Mouse (Mus musculus) brown adipose tissue, adult 24 weeks (tissue): Measurements from ENCODE around the gene Ivd. TPM values are rescaled to one million over a fixed set of nuclear protein-coding genes. Genes with fewer than 3 reads are reported as not detected.
A peak's percentile ranks its signal among the peaks of the same experiment; 100 is the strongest.

Experiments used
- H3K27ac ChIP-seq: fragments of 200-500 bp; replicated peaks from 2 replicates; pipeline ENCODE4 v1.5.1; 2012; ENCODE audit warnings: low read depth, mild to moderate bottlenecking, low read length
- H3K4me1 ChIP-seq: fragments of 200-500 bp; 2 replicates; pipeline ENCODE4 v1.6.1; 2012; ENCODE audit warnings: low read length, mixed read lengths; ENCODE audit not compliant: control insufficient read depth, insufficient read depth, insufficient read length
- H3K4me3 ChIP-seq: fragments of 200-500 bp; 2 replicates; pipeline ENCODE4 v1.5.1; 2012; ENCODE audit warnings: low read depth, mild to moderate bottlenecking, low read length, moderate library complexity; ENCODE audit not compliant: insufficient read depth
- polyA plus RNA-seq: library from polyadenylated mRNA; stranded (reverse); fragments of >200 nt; gene quantifications from 2 replicates; pipeline ENCODE4 v1.2.4, GENCODE M21; 2012; ENCODE audit not compliant: missing spikeins, insufficient read depth, insufficient read length

Gene Ivd
- polyA plus RNA-seq, 1 experiment: 134 TPM

GRCm38 (mm10) chr2:118912706-118913105 is 51.0 kb downstream of the Ivd start:
- H3K4me3 ChIP-seq: no peak overlapping the region
- peaks cover 10% of the 10 kb centered on the region for H3K4me1 ChIP-seq

DNA sequence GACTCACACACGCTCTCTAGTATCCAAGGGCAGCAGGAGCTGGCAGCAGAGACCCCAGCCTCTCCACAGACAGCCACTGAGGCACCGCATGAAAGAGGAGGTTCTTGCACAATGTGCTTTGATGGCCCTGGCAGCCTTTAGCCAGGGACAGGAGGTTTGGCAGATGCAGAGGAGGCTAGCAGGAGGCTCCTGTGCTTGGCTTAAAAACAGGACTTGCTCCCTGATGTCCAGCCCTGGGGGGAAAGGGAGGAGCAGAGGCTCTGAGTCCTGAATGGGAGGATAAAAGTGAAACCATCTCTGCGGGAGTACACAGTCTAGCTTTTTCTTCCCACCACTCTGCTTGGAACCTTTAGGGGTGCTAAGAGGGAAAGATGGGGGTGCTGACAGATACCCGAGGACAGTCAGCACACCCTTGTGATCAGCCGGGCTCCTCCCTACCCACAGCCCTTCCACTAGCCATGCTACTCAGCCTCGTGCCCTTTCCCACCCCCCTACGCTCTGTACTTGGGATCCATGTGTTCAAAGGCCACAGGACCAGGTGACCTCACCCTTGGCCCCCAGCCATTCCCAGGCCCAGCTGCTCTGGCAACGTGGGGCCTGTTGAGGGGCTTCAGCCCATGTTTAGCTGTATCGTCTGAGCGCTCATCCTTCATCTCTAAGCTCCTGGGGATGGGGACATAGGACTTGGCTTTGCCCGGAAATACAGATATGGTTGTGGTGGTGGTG is 52.0 kb downstream of the Ivd start:
- Histone ChIP-seq H3K4me3 (no peak overlapping the region), H3K27ac (no peak overlapping the region), H3K4me1 (peaks cover 10% of the 10 kb centered on the region)

More at GRCm38 (mm10) chr2:118912706-118913105, 51.0 kb downstream of the Ivd start:
- no peak overlapping the region for H3K27ac ChIP-seq

- H3K4me1 ChIP-seq: peaks cover 10% of the 10 kb centered on the region
- no peak overlapping the region for H3K27ac ChIP-seq
- no peak overlapping the region for H3K4me3 ChIP-seq
These were observed 52.9 kb downstream of the Ivd start for GRCm38 (mm10) chr2:118914685-118915084.

- Histone ChIP-seq H3K4me1 (peaks cover 10% of the 10 kb centered on the region), H3K27ac (no peak overlapping the region), H3K4me3 (no peak overlapping the region)
These were observed 54.7 kb downstream of the Ivd start for GRCm38 (mm10) chr2:118916436-118916835.

- no peak overlapping the region for H3K27ac ChIP-seq
- peaks cover 8% of the 10 kb centered on the region for H3K4me1 ChIP-seq
These were observed 56.8 kb downstream of the Ivd start for GRCm38 (mm10) chr2:118918543-118918942.

GRCm38 (mm10) chr2:118920428-118920827 is 58.7 kb downstream of the Ivd start:
- H3K27ac ChIP-seq: no peak overlapping the region

More at GRCm38 (mm10) chr2:118918543-118918942, 56.8 kb downstream of the Ivd start:
- no peak overlapping the region for H3K4me3 ChIP-seq

GRCm38 (mm10) chr2:118925952-118926351 is 64.2 kb downstream of the Ivd start:
- H3K4me3 ChIP-seq: peak overlapping the region; percentile 43
- H3K27ac ChIP-seq: no peak overlapping the region
- H3K4me1 ChIP-seq: 0 out of 2 replicates have a peak, but pooled peaks cover 4% of the 10 kb centered on the region

More at GRCm38 (mm10) chr2:118920428-118920827, 58.7 kb downstream of the Ivd start:
- no peak overlapping the region for H3K4me3 ChIP-seq
- no peaks in the 10 kb centered on the region for H3K4me1 ChIP-seq

DNA sequence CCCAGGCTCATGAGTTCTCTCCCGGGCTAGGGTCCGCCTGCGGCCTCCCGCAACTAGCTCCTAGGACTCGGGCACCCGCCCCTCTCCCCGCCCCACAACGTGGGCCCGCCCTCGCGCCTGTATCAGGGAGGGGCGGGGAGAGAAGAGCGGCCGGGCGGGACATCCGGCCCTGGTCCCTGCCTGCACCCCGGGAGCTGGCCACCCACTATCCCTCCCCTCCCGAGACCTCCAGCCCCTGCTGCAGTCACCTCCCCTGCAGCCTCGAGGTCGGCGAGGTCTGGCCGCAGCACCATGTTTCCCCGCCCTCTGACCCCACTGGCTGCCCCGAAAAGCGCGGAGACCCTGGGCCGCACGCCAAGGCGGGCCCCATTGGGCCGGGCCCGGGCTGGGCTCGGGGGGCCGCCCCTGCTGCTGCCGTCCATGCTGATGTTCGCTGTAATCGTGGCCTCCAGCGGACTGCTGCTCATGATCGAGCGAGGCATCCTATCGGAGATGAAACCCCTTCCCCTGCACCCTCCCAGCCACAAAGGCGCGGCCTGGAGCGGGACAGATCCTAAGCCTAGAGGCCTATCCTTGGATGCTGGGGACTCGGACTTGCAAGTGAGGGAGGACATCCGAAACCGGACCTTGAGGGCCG is 64.7 kb downstream of the Ivd start, which contains the start of gene Chst14:
Gene Chst14 (plus strand): TSS at position 136 of the 637 bp plus-strand sequence.
- 0 out of 2 replicates have a peak, but pooled peaks cover 4% of the 10 kb centered on the region for H3K4me1 ChIP-seq
- no peak within 1 kb of the TSS for H3K27ac ChIP-seq
- H3K4me3 ChIP-seq: peak within 1 kb of the TSS; percentile 90

GRCm38 (mm10) chr2:118926998-118927739 is 65.4 kb downstream of the Ivd start:
- peak overlapping the region; percentile 90 for H3K4me3 ChIP-seq
- H3K27ac ChIP-seq: no peak overlapping the region
- H3K4me1 ChIP-seq: 0 out of 2 replicates have a peak, but pooled peaks cover 4% of the 10 kb centered on the region

Other genes starting within 250 kb of the Ivd start
- not detected in 2 replicates for gene Pak6, start 198.7 kb upstream of the Ivd start, polyA plus RNA-seq
- not detected in 2 replicates for gene Ankrd63, start 158.0 kb upstream of the Ivd start, polyA plus RNA-seq
- gene Plcb2, start 133.5 kb upstream of the Ivd start, polyA plus RNA-seq: 0.67 and 0.71 TPM in 2 replicates
- gene Inafm2, start 116.2 kb upstream of the Ivd start, polyA plus RNA-seq: 41.7 and 48.7 TPM in 2 replicates
- gene Ccdc9b, start 99.3 kb upstream of the Ivd start, polyA plus RNA-seq: 4.0 and 4.8 TPM in 2 replicates
- gene Phgr1, start 89.2 kb upstream of the Ivd start, polyA plus RNA-seq: not detected in 2 replicates
- gene Disp2, start 82.2 kb upstream of the Ivd start, polyA plus RNA-seq: 0.32 and 0.38 TPM in 2 replicates
- gene Knstrn, start 48.0 kb upstream of the Ivd start, polyA plus RNA-seq: 1.5 TPM in 1 of 2 replicates, not detected in the other
- 3.8 and 4.3 TPM in 2 replicates for gene Bahd1, start 38.4 kb downstream of the Ivd start, polyA plus RNA-seq
- 4.2 and 4.7 TPM in 2 replicates for gene Chst14, start 64.5 kb downstream of the Ivd start, polyA plus RNA-seq
- gene Ccdc32, start 167.4 kb downstream of the Ivd start, polyA plus RNA-seq: 13.3 and 19.1 TPM in 2 replicates
- 1.4 and 2.3 TPM in 2 replicates for gene Rpusd2, start 172.8 kb downstream of the Ivd start, polyA plus RNA-seq
- gene Knl1, start 185.2 kb downstream of the Ivd start, polyA plus RNA-seq: not detected in 2 replicates